Mouse (Mus musculus) heart, adult 2 months (tissue): ENCODE results near the gene Pparg.

ENCODE experiments used
- CTCF ChIP-seq: fragments of 200-600 bp; IDR thresholded peaks from 2 replicates; pipeline ENCODE4 v1.8.1; 2022; ENCODE audit warnings: antibody characterized with exemption, mild to moderate bottlenecking, moderate library complexity
- POLR2A ChIP-seq: fragments of 200-500 bp; IDR thresholded peaks from 2 replicates; pipeline ENCODE4 v1.6.1; 2011; ENCODE audit warnings: mild to moderate bottlenecking, low read depth, low read length, control low read depth; ENCODE audit not compliant: insufficient read depth

- TF ChIP-seq CTCF: no peak
- no peak for TF ChIP-seq POLR2A
These were observed 17.2 kb upstream of the Pparg start for GRCm38 (mm10) chr6:115343570-115343969.
